Mouse (Mus musculus): ENCODE measurements at regions not wholly inside any gene's neighbourhood (a gene's known extent, or its start where the extent isn't known, plus 50 kb on each side); places are given as distances from the start of the nearest gene placed in this dataset.
A peak's percentile ranks its signal among the peaks of the same experiment; 100 is the strongest.

- H3K27me3 ChIP-seq = no peaks in the 10 kb centered on the region
- no peak overlapping the region for H3K4me2 ChIP-seq
- 85% methylated on average over 4 of the region's 4 CpGs for WGBS
- no peak for ATAC-seq (ENCODE audit: low FRiP score)
- no peak overlapping the region for H3K27ac ChIP-seq
- no peaks in the 10 kb centered on the region for H3K9me3 ChIP-seq
- no peak overlapping the region for H3K4me3 ChIP-seq (replicated peaks)
- no peaks in the 10 kb centered on the region for H3K4me1 ChIP-seq
- H3K36me3 ChIP-seq (replicated peaks) = no peaks in the 10 kb centered on the region
- H3K9ac ChIP-seq = no peak overlapping the region
These were observed 1037.3 kb downstream of the Fam181b start for GRCm38 (mm10) chr7:94116899-94117521.

GRCm38 (mm10) chr7:94123781-94124180 is 1044.1 kb downstream of the Fam181b start:
- Histone ChIP-seq H3K4me3 (replicated peaks) (no peak overlapping the region), H3K4me1 (no peaks in the 10 kb centered on the region), H3K9me3 (no peaks in the 10 kb centered on the region), H3K27me3 (no peaks in the 10 kb centered on the region), H3K9ac (no peak overlapping the region), H3K36me3 (replicated peaks) (no peaks in the 10 kb centered on the region), H3K27ac (no peak overlapping the region), H3K4me2 (no peak overlapping the region)
- no peak for ATAC-seq (ENCODE audit: low FRiP score)
- 78% methylated on average over 1 of the region's 1 CpGs for WGBS

- Histone ChIP-seq H3K4me3 (replicated peaks) (no peak overlapping the region), H3K27me3 (no peaks in the 10 kb centered on the region), H3K4me1 (no peaks in the 10 kb centered on the region), H3K4me2 (no peak overlapping the region), H3K36me3 (replicated peaks) (no peaks in the 10 kb centered on the region), H3K27ac (no peak overlapping the region), H3K9me3 (no peaks in the 10 kb centered on the region), H3K9ac (no peak overlapping the region)
- ATAC-seq (ENCODE audit: low FRiP score) = no peak
These were observed 1074.6 kb downstream of the Fam181b start for GRCm38 (mm10) chr7:94154221-94154620.

GRCm38 (mm10) chr7:94155458-94155857 is 1075.8 kb downstream of the Fam181b start:
- WGBS = 77% methylated on average over 1 of the region's 1 CpGs

GRCm38 (mm10) chr7:94180027-94180426 is 1100.4 kb downstream of the Fam181b start:
- Histone ChIP-seq H3K27ac (no peak overlapping the region), H3K27me3 (no peaks in the 10 kb centered on the region), H3K4me3 (replicated peaks) (no peak overlapping the region), H3K4me1 (no peaks in the 10 kb centered on the region), H3K36me3 (replicated peaks) (no peaks in the 10 kb centered on the region), H3K9ac (no peak overlapping the region), H3K9me3 (no peaks in the 10 kb centered on the region), H3K4me2 (no peak overlapping the region)
- 71% methylated on average over 2 of the region's 2 CpGs for WGBS
- no peak for ATAC-seq (ENCODE audit: low FRiP score)

More at GRCm38 (mm10) chr7:94155458-94155857, 1075.8 kb downstream of the Fam181b start:
- ATAC-seq (ENCODE audit: low FRiP score) = no peak
- Histone ChIP-seq H3K9ac (no peak overlapping the region), H3K36me3 (replicated peaks) (no peaks in the 10 kb centered on the region), H3K4me1 (no peaks in the 10 kb centered on the region), H3K27ac (no peak overlapping the region), H3K4me3 (replicated peaks) (no peak overlapping the region), H3K9me3 (no peaks in the 10 kb centered on the region), H3K4me2 (no peak overlapping the region), H3K27me3 (no peaks in the 10 kb centered on the region)

- WGBS = 86% methylated on average over 1 of the region's 1 CpGs
These were observed 1132.7 kb downstream of the Fam181b start for GRCm38 (mm10) chr7:94212341-94212740.

GRCm38 (mm10) chr7:94227482-94227881 is 1147.8 kb downstream of the Fam181b start:
- Histone ChIP-seq H3K36me3 (replicated peaks) (no peaks in the 10 kb centered on the region), H3K4me1 (no peaks in the 10 kb centered on the region), H3K4me2 (no peak overlapping the region), H3K27ac (no peak overlapping the region), H3K9me3 (no peaks in the 10 kb centered on the region), H3K27me3 (no peaks in the 10 kb centered on the region), H3K4me3 (replicated peaks) (no peak overlapping the region), H3K9ac (no peak overlapping the region)
- ATAC-seq (ENCODE audit: low FRiP score) = no peak
- 56% methylated on average over 1 of the region's 1 CpGs for WGBS

More at GRCm38 (mm10) chr7:94212341-94212740, 1132.7 kb downstream of the Fam181b start:
- no peak overlapping the region for H3K4me2 ChIP-seq
- no peaks in the 10 kb centered on the region for H3K9me3 ChIP-seq
- no peaks in the 10 kb centered on the region for H3K36me3 ChIP-seq (replicated peaks)
- H3K4me3 ChIP-seq (replicated peaks) = no peak overlapping the region
- no peaks in the 10 kb centered on the region for H3K27me3 ChIP-seq
- no peak overlapping the region for H3K9ac ChIP-seq
- H3K4me1 ChIP-seq = no peaks in the 10 kb centered on the region
- no peak for ATAC-seq (ENCODE audit: low FRiP score)
- H3K27ac ChIP-seq = no peak overlapping the region

GRCm38 (mm10) chr7:94233653-94234052 is 1154.0 kb downstream of the Fam181b start:
- H3K36me3 ChIP-seq (replicated peaks) = no peaks in the 10 kb centered on the region
- no peaks in the 10 kb centered on the region for H3K9me3 ChIP-seq
- no peak overlapping the region for H3K4me2 ChIP-seq
- H3K27me3 ChIP-seq = no peaks in the 10 kb centered on the region
- no peak overlapping the region for H3K27ac ChIP-seq
- no peaks in the 10 kb centered on the region for H3K4me1 ChIP-seq
- no peak overlapping the region for H3K4me3 ChIP-seq (replicated peaks)
- ATAC-seq (ENCODE audit: low FRiP score) = no peak
- WGBS = 90% methylated on average over 4 of the region's 4 CpGs
- no peak overlapping the region for H3K9ac ChIP-seq

- Histone ChIP-seq H3K36me3 (replicated peaks) (no peaks in the 10 kb centered on the region), H3K27ac (no peak overlapping the region), H3K4me1 (no peaks in the 10 kb centered on the region), H3K9me3 (no peaks in the 10 kb centered on the region), H3K4me2 (no peak overlapping the region), H3K4me3 (replicated peaks) (no peak overlapping the region), H3K9ac (no peak overlapping the region), H3K27me3 (no peaks in the 10 kb centered on the region)
- 81% methylated on average over 3 of the region's 3 CpGs for WGBS
- ATAC-seq (ENCODE audit: low FRiP score) = no peak
These were observed 1169.8 kb downstream of the Fam181b start for GRCm38 (mm10) chr7:94249501-94249900.

GRCm38 (mm10) chr7:94268665-94269320 is 1189.1 kb downstream of the Fam181b start:
- Histone ChIP-seq H3K4me2 (no peak overlapping the region), H3K9me3 (no peaks in the 10 kb centered on the region), H3K9ac (no peak overlapping the region), H3K36me3 (replicated peaks) (no peaks in the 10 kb centered on the region), H3K4me3 (replicated peaks) (no peak overlapping the region), H3K27ac (no peak overlapping the region), H3K27me3 (no peaks in the 10 kb centered on the region), H3K4me1 (no peaks in the 10 kb centered on the region)
- no peak for ATAC-seq (ENCODE audit: low FRiP score)
- 80% methylated on average over 8 of the region's 8 CpGs for WGBS

GRCm38 (mm10) chr7:94281529-94281928 is 1201.9 kb downstream of the Fam181b start:
- Histone ChIP-seq H3K4me1 (no peaks in the 10 kb centered on the region), H3K4me3 (replicated peaks) (no peak overlapping the region), H3K27ac (no peak overlapping the region), H3K36me3 (replicated peaks) (no peaks in the 10 kb centered on the region), H3K9me3 (no peaks in the 10 kb centered on the region), H3K27me3 (no peaks in the 10 kb centered on the region), H3K4me2 (no peak overlapping the region), H3K9ac (no peak overlapping the region)
- peak; percentile 33; the same call in 1 of the 2 replicates for ATAC-seq (ENCODE audit: low FRiP score)
- WGBS = 72% methylated on average over 3 of the region's 3 CpGs

- H3K27me3 ChIP-seq = no peaks in the 10 kb centered on the region
- H3K9ac ChIP-seq = no peak overlapping the region
- H3K36me3 ChIP-seq (replicated peaks) = no peaks in the 10 kb centered on the region
- H3K9me3 ChIP-seq = no peaks in the 10 kb centered on the region
- WGBS = 88% methylated on average over 5 of the region's 5 CpGs
- H3K4me3 ChIP-seq (replicated peaks) = no peak overlapping the region
- no peak overlapping the region for H3K4me2 ChIP-seq
- no peak for ATAC-seq (ENCODE audit: low FRiP score)
- H3K4me1 ChIP-seq = no peaks in the 10 kb centered on the region
- no peak overlapping the region for H3K27ac ChIP-seq
These were observed 1202.3 kb downstream of the Fam181b start for GRCm38 (mm10) chr7:94282010-94282409.

GRCm38 (mm10) chr7:94283031-94283609 is 1203.5 kb downstream of the Fam181b start:
- H3K36me3 ChIP-seq (replicated peaks) = no peaks in the 10 kb centered on the region
- no peaks in the 10 kb centered on the region for H3K9me3 ChIP-seq
- H3K4me1 ChIP-seq = no peaks in the 10 kb centered on the region
- H3K4me3 ChIP-seq (replicated peaks) = no peak overlapping the region
- no peak overlapping the region for H3K4me2 ChIP-seq
- WGBS = 63% methylated on average over 3 of the region's 3 CpGs
- H3K27me3 ChIP-seq = no peaks in the 10 kb centered on the region
- no peak overlapping the region for H3K9ac ChIP-seq
- no peak overlapping the region for H3K27ac ChIP-seq
- 0 out of 2 replicates have a peak, but pooled peaks have one; percentile 17 for ATAC-seq (ENCODE audit: low FRiP score)
